Mouse (Mus musculus) midbrain, embryonic 12.5 days (tissue): ENCODE results near the gene Lmln. TPM values are rescaled to one million over a fixed set of nuclear protein-coding genes. Genes with fewer than 3 reads are reported as not detected.

ENCODE experiments used
- ATAC-seq: fragments of 200-750 bp; cut with Nextera tagmentation; 2 replicates; pipeline ENCODE4 v1.8.0; 2017; ENCODE audit warnings: low read depth, moderate TSS enrichment, moderate library complexity; ENCODE audit not compliant: low FRiP score
- H3K27ac ChIP-seq: fragments of 300-500 bp; sonication (generic); replicated peaks from 2 replicates; pipeline ENCODE4 v1.5.1; 2016; ENCODE audit warnings: mild to moderate bottlenecking
- H3K27me3 ChIP-seq: fragments of 300-500 bp; sonication (generic); 2 replicates; pipeline ENCODE4 v1.6.1; 2016; ENCODE audit warnings: mild to moderate bottlenecking
- H3K36me3 ChIP-seq: fragments of 300-500 bp; sonication (generic); 2 replicates; pipeline ENCODE4 v1.6.1; 2016
- H3K4me1 ChIP-seq: fragments of 300-500 bp; sonication (generic); 2 replicates; pipeline ENCODE4 v1.6.1; 2016
- H3K4me2 ChIP-seq: fragments of 300-500 bp; sonication (generic); replicated peaks from 2 replicates; pipeline ENCODE4 v1.6.1; 2016; ENCODE audit warnings: mild to moderate bottlenecking, moderate library complexity
- H3K4me3 ChIP-seq: fragments of 300-500 bp; sonication (generic); 2 replicates; pipeline ENCODE4 v1.5.1; 2016; ENCODE audit warnings: mild to moderate bottlenecking
- H3K9ac ChIP-seq: fragments of 300-500 bp; sonication (generic); replicated peaks from 2 replicates; pipeline ENCODE4 v1.6.1; 2016; ENCODE audit warnings: mild to moderate bottlenecking, moderate library complexity
- H3K9me3 ChIP-seq: fragments of 300-500 bp; sonication (generic); 2 replicates; pipeline ENCODE4 v1.6.1; 2016; ENCODE audit warnings: mild to moderate bottlenecking
- WGBS: fragments of 180-500 bp; shearing (Covaris S2); methylation state at CpG from one replicate; pipeline ENCODE4 v1.1.7; 2016; 5-methylcytosine and 5-hydroxymethylcytosine counted together
- polyA plus RNA-seq: library from polyadenylated mRNA; unstranded; fragments of >200 nt; fragmentation: Nextera tagmentation; extraction: Ambion mirVana; gene quantifications from 2 replicates; pipeline ENCODE4 v1.2.1, GENCODE M21; 2016

Gene Lmln
- polyA plus RNA-seq, 1 experiment from 2014 or later: 3.1 TPM

DNA sequence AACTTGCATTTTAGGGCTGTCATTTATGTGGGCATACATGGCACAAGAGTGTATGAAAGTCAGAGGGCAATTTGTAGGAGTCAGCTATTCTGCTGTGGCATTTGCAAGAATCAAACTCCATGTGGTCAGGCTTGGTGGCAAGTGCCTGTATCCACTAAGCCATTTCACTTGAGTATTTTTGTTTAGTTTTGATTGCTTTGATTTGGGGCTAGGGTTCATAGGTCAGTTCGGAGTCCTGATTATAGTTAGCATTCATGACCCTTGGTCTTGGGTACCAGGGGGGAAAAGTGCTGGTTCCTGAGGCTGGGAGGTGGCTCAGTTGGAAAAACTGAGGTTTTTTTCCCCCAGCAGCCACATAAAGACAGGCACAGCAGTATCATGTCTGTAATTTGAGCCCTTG, 2.9 kb upstream of the Lmln start:
- no peak for ATAC-seq
- WGBS: 86% methylated on average over 1 of the region's 1 CpGs
- Histone ChIP-seq H3K4me3 (no peak overlapping the region), H3K27me3 (no peaks in the 10 kb centered on the region), H3K4me1 (peaks cover 47% of the 10 kb centered on the region), H3K27ac (no peak overlapping the region), H3K9ac (no peak overlapping the region), H3K9me3 (no peaks in the 10 kb centered on the region), H3K36me3 (peaks cover 33% of the 10 kb centered on the region), H3K4me2 (no peak overlapping the region)

DNA sequence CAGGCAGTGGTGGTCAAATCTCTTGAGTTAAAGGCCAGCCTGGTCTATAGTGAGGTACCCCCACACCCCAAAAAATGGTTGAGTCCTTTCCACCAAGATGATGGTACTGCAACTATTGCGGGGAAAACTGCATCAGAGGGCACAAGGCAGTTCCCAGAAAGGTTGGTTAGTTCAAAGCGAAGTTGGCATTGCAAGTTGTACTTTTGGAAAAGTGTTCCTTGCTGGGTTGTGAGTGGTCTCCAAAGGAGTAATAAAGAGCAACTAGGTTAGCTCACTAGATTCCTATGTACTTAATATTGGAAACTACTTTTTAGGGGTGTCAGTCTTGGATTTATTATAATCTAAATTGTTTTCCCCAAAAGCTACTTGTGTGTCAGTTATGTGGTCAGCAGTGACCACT, 1.4 kb upstream of the Lmln start:
- Histone ChIP-seq H3K27me3 (no peaks in the 10 kb centered on the region), H3K4me1 (peaks cover 44% of the 10 kb centered on the region)
- WGBS: 87% methylated on average over 2 of the region's 2 CpGs

DNA sequence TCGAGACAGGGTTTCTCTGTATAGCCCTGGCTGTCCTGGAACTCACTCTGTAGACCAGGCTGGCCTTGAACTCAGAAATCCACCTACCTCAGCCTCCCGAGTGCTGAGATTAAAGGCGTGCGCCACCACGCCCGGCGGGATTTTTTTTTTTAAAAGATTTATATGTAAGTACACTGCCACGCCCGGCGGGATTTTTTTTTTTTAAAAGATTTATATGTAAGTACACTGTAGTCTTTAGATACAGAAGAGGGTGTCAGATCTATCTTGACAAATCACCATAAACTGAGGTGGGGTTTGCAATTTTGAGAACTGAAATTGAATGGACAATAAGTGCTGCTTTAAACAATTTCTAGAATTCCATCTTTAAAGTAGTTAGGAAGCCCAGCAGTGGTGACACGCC, 921 bp upstream of the Lmln start:
- no peaks in the 10 kb centered on the region for H3K27me3 ChIP-seq
- peak overlapping the region; percentile 79 for H3K4me2 ChIP-seq

More for the DNA sequence above, 1.4 kb upstream of the Lmln start:
- Histone ChIP-seq H3K4me2 (no peak overlapping the region), H3K4me3 (no peak overlapping the region), H3K9ac (no peak overlapping the region), H3K9me3 (no peaks in the 10 kb centered on the region), H3K27ac (no peak overlapping the region), H3K36me3 (peaks cover 33% of the 10 kb centered on the region)
- ATAC-seq: no peak

DNA sequence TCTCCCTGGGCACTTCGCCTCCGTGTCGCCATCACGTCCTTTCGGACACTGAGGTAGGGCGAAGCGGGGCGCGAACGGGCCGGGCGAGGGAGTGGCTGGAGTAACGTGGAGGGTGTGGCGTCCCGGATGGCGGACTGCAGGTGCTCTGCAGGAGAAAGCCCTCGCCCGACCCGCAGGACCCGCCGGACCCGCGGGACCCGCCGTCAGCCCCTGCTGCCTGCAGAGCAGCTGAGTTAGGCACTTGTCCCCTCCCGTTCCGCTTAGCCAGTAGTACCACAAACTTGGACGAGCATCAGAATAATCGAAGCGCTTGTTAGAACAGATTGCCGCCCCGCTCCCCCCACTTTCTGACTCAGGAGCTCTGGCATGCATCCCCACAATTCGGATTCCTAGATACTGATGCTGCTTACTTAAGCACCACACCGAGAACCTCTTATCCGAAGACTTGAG, 386 bp downstream of the Lmln start:
- peak overlapping the region; percentile 90 for H3K4me3 ChIP-seq
- H3K9me3 ChIP-seq: no peaks in the 10 kb centered on the region
- peaks cover 42% of the 10 kb centered on the region for H3K4me1 ChIP-seq
- H3K27me3 ChIP-seq: no peaks in the 10 kb centered on the region
- peak overlapping the region; percentile 87 for H3K9ac ChIP-seq
- H3K4me2 ChIP-seq: peak overlapping the region; percentile 79
- peaks cover 44% of the 10 kb centered on the region for H3K36me3 ChIP-seq
- peak overlapping the region; percentile 78 for H3K27ac ChIP-seq
- under 1% methylated on average over 35 of the region's 35 CpGs for WGBS
- ATAC-seq: peak; percentile 69; the same call in 1 of the 2 replicates

More for the DNA sequence above, 921 bp upstream of the Lmln start:
- H3K9me3 ChIP-seq: no peaks in the 10 kb centered on the region
- H3K36me3 ChIP-seq: peaks cover 35% of the 10 kb centered on the region
- no peak for ATAC-seq
- 51% methylated on average over 11 of the region's 11 CpGs for WGBS
- H3K9ac ChIP-seq: no peak overlapping the region
- H3K27ac ChIP-seq: peak overlapping the region; percentile 78
- H3K4me3 ChIP-seq: peak overlapping the region; percentile 90; the same call in 1 of the 2 replicates
- peaks cover 44% of the 10 kb centered on the region for H3K4me1 ChIP-seq

DNA sequence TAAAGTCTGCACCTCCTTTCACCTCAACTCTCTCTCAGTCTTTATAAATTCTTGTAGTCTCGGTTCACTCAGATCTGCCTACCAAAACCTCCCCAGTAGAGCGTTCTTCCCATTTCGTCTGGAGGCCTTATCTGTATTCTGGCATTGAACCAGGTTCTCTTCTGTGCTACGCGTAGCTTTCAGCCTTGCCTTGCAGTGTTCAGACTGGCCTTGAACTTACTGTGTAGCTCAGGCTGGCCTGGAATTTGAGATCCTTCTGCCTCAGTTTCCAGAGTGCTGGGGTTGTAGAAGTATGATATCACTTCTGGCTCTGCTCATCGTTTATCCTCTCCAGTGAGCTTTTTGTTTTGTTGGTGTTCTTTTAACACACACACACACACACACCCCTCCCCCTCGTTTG, 946 bp downstream of the Lmln start:
- no peak overlapping the region for H3K27ac ChIP-seq

DNA sequence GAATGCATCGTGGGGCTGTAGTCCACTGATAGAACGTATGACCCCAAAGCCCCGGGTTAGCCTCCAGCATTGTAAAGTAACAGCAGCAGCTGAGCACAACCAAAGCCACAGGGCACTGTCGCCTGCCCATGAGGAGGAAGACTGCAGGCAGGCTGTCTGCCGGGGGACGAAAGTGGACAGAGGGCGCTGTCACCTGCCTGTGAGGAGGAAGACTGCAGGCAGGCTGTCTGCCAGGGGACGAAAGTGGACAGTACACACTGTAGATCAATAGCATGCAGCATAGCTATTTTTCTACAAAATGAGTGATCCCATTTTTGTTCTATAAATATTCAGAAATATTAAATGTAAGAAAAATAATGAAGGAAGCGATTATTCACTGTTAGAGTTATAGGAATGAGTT, 2.3 kb downstream of the Lmln start:
- no peaks in the 10 kb centered on the region for H3K9me3 ChIP-seq
- peaks cover 43% of the 10 kb centered on the region for H3K36me3 ChIP-seq
- no peaks in the 10 kb centered on the region for H3K27me3 ChIP-seq
- 70% methylated on average over 9 of the region's 9 CpGs for WGBS
- peaks cover 25% of the 10 kb centered on the region for H3K4me1 ChIP-seq
- no peak overlapping the region for H3K27ac ChIP-seq
- ATAC-seq: no peak
- no peak overlapping the region for H3K4me2 ChIP-seq
- no peak overlapping the region for H3K4me3 ChIP-seq
- H3K9ac ChIP-seq: no peak overlapping the region

More for the DNA sequence above, 946 bp downstream of the Lmln start:
- H3K9ac ChIP-seq: peak overlapping the region; percentile 87
- no peaks in the 10 kb centered on the region for H3K27me3 ChIP-seq
- 28% methylated on average over 7 of the region's 7 CpGs for WGBS
- H3K36me3 ChIP-seq: peaks cover 45% of the 10 kb centered on the region
- peak overlapping the region; percentile 90 for H3K4me3 ChIP-seq
- ATAC-seq: no peak
- peaks cover 36% of the 10 kb centered on the region for H3K4me1 ChIP-seq
- no peaks in the 10 kb centered on the region for H3K9me3 ChIP-seq
- H3K4me2 ChIP-seq: peak overlapping the region; percentile 79

DNA sequence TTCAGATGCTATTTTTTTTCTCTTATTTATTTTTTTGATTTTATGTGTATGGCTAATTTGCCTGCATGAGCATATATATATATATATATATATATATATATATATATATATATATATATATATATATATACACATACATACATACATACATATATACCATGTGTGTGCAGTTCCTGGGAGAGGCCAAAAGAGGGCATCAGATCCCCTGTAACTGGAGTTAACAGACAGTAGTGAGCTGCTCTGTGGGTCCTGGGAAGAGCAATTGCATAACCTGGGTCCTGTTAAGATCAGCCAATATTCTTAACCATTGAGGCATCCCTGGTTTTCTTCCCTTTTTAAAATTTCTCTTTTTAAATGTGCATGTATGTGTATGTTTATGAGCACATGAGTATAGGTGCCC, 8.6 kb downstream of the Lmln start:
- Histone ChIP-seq H3K9me3 (no peaks in the 10 kb centered on the region), H3K4me3 (no peak overlapping the region), H3K27me3 (no peaks in the 10 kb centered on the region), H3K9ac (no peak overlapping the region), H3K36me3 (peaks cover 67% of the 10 kb centered on the region), H3K27ac (no peak overlapping the region), H3K4me2 (no peak overlapping the region), H3K4me1 (no peaks in the 10 kb centered on the region)
- no peak for ATAC-seq

DNA sequence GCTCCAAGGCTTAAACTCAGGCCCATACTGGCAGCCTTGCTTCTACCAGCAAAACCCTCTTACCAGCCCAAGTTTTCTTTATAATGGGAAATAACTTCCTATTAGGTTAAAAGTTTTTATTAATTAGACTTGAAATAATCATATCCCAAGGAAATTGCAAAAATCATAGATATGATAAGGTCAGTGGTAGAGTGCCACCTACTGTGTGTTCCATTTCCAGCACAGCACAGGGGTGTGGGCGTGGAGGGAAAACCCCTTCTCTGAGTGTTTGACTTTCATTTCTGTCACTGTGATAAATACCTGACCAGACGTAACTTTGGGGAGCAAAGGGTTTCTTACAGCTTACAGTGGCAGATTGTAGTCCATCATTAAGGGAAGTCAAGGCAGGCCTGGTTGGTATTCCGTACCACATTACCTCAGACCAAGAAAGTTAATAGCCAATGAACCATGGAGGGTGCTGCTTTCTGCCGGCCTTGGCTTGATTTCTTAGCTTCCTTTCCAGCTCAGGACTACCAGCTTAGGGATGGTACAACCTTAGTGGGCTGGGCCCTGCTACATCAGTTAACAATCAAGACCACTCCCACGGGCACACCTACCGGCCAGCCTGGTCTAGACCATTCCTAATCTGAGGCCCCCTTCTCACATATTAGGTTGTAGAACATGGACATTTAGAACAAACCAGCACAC, 10.7 kb downstream of the Lmln start:
- Histone ChIP-seq H3K27ac (no peak overlapping the region), H3K9ac (no peak overlapping the region), H3K9me3 (no peaks in the 10 kb centered on the region), H3K4me2 (no peak overlapping the region), H3K27me3 (no peaks in the 10 kb centered on the region), H3K36me3 (peaks cover 69% of the 10 kb centered on the region), H3K4me3 (no peak overlapping the region), H3K4me1 (no peaks in the 10 kb centered on the region)
- whole genome bisulfite sequencing: 93% methylated on average over 6 of the region's 6 CpGs
- ATAC-seq: no peak

DNA sequence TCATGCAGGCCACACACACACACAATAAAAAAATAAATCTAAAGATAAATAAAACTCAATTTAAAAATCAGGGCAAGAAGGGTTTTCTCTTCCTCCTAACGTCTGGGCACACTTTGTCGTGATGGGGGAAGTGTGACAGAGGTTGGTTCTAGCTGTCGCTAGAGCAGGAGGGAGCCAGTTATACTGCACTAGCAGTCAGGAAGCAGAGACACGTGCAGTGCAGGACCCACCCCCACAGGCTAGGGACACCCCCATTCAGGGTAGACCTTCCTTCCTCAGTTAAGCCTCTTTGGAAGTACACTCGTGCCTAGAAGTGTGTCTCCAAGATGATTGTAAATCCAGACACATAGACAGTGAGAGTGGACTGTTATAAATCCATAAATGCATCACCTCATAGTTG, 12.6 kb downstream of the Lmln start:
- WGBS: 87% methylated on average over 5 of the region's 5 CpGs
- no peaks in the 10 kb centered on the region for H3K9me3 ChIP-seq
- no peak overlapping the region for H3K4me3 ChIP-seq
- H3K36me3 ChIP-seq: peaks cover 57% of the 10 kb centered on the region
- no peak overlapping the region for H3K27ac ChIP-seq
- no peaks in the 10 kb centered on the region for H3K27me3 ChIP-seq
- no peak overlapping the region for H3K4me2 ChIP-seq
- no peaks in the 10 kb centered on the region for H3K4me1 ChIP-seq
- no peak overlapping the region for H3K9ac ChIP-seq
- ATAC-seq: no peak

DNA sequence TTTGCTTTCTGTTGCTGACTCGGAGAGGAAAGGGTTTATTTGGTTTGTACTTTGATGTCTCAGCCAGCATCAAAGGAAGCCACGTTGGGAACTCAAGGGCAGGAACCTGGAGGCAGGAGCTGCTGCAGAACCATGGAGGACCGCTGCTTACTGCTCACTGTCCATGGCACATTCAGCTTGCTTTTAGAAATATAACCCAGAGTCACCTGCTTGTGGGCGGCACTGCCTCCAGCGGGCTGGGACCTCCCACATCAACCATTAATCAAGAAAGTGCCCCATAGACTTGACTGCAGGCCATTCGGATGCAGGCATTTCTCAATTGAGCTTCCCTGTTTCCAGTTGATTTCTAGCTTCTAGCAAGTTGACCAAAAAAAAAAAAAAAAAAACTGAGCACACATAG, 13.8 kb downstream of the Lmln start:
- H3K36me3 ChIP-seq: peaks cover 50% of the 10 kb centered on the region
- H3K4me1 ChIP-seq: no peaks in the 10 kb centered on the region
- H3K27ac ChIP-seq: no peak overlapping the region
- no peak for ATAC-seq
- no peaks in the 10 kb centered on the region for H3K9me3 ChIP-seq
- WGBS: 82% methylated on average over 6 of the region's 6 CpGs
- H3K9ac ChIP-seq: no peak overlapping the region
- H3K4me3 ChIP-seq: no peak overlapping the region
- no peak overlapping the region for H3K4me2 ChIP-seq
- H3K27me3 ChIP-seq: no peaks in the 10 kb centered on the region

DNA sequence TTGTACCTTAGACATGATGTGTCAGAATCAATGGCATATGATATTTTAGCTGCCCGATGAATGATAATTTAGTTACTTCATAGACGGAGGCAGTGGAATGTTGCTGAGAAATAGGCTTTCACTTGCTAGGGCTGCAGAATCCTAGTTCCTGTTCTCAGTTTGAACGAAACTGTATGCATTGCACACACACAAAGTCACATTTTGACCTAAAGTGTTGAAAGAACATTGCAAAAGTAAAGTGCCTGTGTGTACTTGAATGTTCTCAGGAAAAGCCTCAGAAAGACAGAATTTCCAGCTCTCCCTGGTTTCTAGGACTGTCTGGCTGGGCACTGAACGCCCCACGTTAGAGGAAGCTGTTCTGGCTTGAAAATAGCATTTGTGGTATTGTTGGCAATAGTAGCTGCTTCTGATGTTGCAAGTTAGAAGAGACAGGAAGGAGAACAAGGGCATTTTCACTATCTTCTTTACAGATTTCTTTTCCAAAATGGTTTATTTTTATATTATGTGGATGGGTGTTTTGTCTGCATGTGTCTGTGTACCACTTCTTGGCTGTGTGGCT, 14.8 kb downstream of the Lmln start:
- Histone ChIP-seq H3K9ac (no peak overlapping the region), H3K9me3 (no peaks in the 10 kb centered on the region), H3K4me1 (no peaks in the 10 kb centered on the region), H3K4me2 (no peak overlapping the region), H3K36me3 (peaks cover 48% of the 10 kb centered on the region), H3K27ac (no peak overlapping the region), H3K4me3 (no peak overlapping the region), H3K27me3 (no peaks in the 10 kb centered on the region)
- ATAC-seq: no peak
- 93% methylated on average over 5 of the region's 5 CpGs for WGBS

DNA sequence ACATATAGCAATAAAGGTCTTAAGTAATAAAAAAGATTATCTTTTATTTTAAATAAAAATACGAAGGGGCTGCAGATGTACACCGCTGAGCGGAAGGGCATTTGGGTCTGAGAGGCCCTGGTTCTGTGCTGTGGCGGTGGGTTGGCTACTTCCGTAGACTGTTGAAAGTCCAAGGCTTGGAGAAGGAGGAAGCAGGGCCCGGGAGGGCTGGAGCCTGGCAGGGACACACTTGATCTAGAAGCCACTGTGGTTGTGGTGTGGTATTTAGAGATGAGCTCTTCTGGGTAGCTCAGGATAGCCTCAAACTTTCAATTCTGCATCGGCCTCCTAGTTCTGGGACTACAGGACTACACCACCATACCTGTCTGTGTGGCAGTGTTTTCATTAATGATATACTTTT, 17.7 kb downstream of the Lmln start:
- no peak overlapping the region for H3K4me2 ChIP-seq
- H3K9me3 ChIP-seq: no peaks in the 10 kb centered on the region
- no peaks in the 10 kb centered on the region for H3K4me1 ChIP-seq
- no peak overlapping the region for H3K27ac ChIP-seq
- 96% methylated on average over 7 of the region's 7 CpGs for WGBS
- no peak for ATAC-seq
- H3K27me3 ChIP-seq: no peaks in the 10 kb centered on the region
- no peak overlapping the region for H3K9ac ChIP-seq
- H3K4me3 ChIP-seq: no peak overlapping the region
- H3K36me3 ChIP-seq: peaks cover 43% of the 10 kb centered on the region
